Mouse (Mus musculus) liver, embryonic 16.5 days (tissue): Measurements from ENCODE around the gene Cnrip1. TPM values are rescaled to one million over a fixed set of nuclear protein-coding genes. Genes with fewer than 3 reads are reported as not detected.

Source experiments
- ATAC-seq: fragments of 200-750 bp; cut with Nextera tagmentation; 2 replicates; pipeline ENCODE4 v1.8.0; 2017; ENCODE audit warnings: low read depth, mild to moderate bottlenecking, moderate number of reproducible peaks, moderate library complexity
- H3K27ac ChIP-seq: fragments of 300-500 bp; sonication (generic); 2 replicates; pipeline ENCODE4 v1.5.1; 2014; ENCODE audit warnings: mild to moderate bottlenecking, low read length
- H3K27me3 ChIP-seq: fragments of 300-500 bp; sonication (generic); 2 replicates; pipeline ENCODE4 v1.6.1; 2014; ENCODE audit warnings: low read depth, low read length, mixed read lengths; ENCODE audit not compliant: control insufficient read depth, insufficient read depth
- H3K36me3 ChIP-seq: fragments of 300-500 bp; sonication (generic); 2 replicates; pipeline ENCODE4 v1.6.1; 2014; ENCODE audit warnings: mild to moderate bottlenecking; ENCODE audit not compliant: control insufficient read depth, insufficient read depth
- H3K4me1 ChIP-seq: fragments of 300-500 bp; sonication (generic); 2 replicates; pipeline ENCODE4 v1.6.1; 2014; ENCODE audit warnings: low read depth, low read length, mixed read lengths; ENCODE audit not compliant: control insufficient read depth
- H3K4me2 ChIP-seq: fragments of 300-500 bp; sonication (generic); 2 replicates; pipeline ENCODE4 v1.6.1; 2014; ENCODE audit warnings: low read depth, low read length, mixed read lengths
- H3K4me3 ChIP-seq: fragments of 300-500 bp; sonication (generic); 2 replicates; pipeline ENCODE4 v1.5.1; 2014; ENCODE audit warnings: low read depth, mild to moderate bottlenecking, low read length
- H3K9ac ChIP-seq: fragments of 300-500 bp; sonication (generic); 2 replicates; pipeline ENCODE4 v1.6.1; 2014; ENCODE audit warnings: low read depth, low read length
- H3K9me3 ChIP-seq: fragments of 300-500 bp; sonication (generic); replicated peaks from 2 replicates; pipeline ENCODE4 v1.6.1; 2016; ENCODE audit warnings: low read length; ENCODE audit not compliant: control insufficient read depth
- WGBS: fragments of 180-500 bp; shearing (Covaris S2); extraction: QIAGEN DNeasy Blood & Tissue Kit; methylation state at CpG from one replicate; pipeline ENCODE4 v1.1.7; 2014; ENCODE audit not compliant: insufficient replicate concordance; 5-methylcytosine and 5-hydroxymethylcytosine counted together
- polyA plus RNA-seq: library from polyadenylated mRNA; unstranded; fragments of >200 nt; fragmentation: Nextera tagmentation; extraction: Ambion mirVana; gene quantifications from 2 replicates; pipeline ENCODE4 v1.2.1, GENCODE M21; 2015

Cnrip1 gene
- polyA plus RNA-seq, 1 experiment from 2014 or later: 3.0 TPM

GRCm38 (mm10) chr11:17083455-17083854 is 32.1 kb downstream of the Cnrip1 start:
- H3K27me3 ChIP-seq: no peaks in the 10 kb centered on the region
- H3K9me3 ChIP-seq: no peaks in the 10 kb centered on the region
- 77% methylated on average over 3 of the region's 3 CpGs for WGBS
- H3K4me3 ChIP-seq: no peak overlapping the region
- no peak for ATAC-seq
- H3K36me3 ChIP-seq: no peaks in the 10 kb centered on the region
- H3K27ac ChIP-seq: no peak overlapping the region
- no peaks in the 10 kb centered on the region for H3K4me1 ChIP-seq
- no peak overlapping the region for H3K4me2 ChIP-seq
- H3K9ac ChIP-seq: no peak overlapping the region

GRCm38 (mm10) chr11:17083866-17084265 is 32.5 kb downstream of the Cnrip1 start:
- 55% methylated on average over 1 of the region's 1 CpGs for WGBS
- H3K27ac ChIP-seq: no peak overlapping the region
- H3K36me3 ChIP-seq: no peaks in the 10 kb centered on the region
- no peaks in the 10 kb centered on the region for H3K9me3 ChIP-seq
- no peak overlapping the region for H3K4me3 ChIP-seq
- no peak overlapping the region for H3K4me2 ChIP-seq
- ATAC-seq: no peak
- H3K9ac ChIP-seq: no peak overlapping the region
- H3K27me3 ChIP-seq: no peaks in the 10 kb centered on the region
- no peaks in the 10 kb centered on the region for H3K4me1 ChIP-seq

DNA sequence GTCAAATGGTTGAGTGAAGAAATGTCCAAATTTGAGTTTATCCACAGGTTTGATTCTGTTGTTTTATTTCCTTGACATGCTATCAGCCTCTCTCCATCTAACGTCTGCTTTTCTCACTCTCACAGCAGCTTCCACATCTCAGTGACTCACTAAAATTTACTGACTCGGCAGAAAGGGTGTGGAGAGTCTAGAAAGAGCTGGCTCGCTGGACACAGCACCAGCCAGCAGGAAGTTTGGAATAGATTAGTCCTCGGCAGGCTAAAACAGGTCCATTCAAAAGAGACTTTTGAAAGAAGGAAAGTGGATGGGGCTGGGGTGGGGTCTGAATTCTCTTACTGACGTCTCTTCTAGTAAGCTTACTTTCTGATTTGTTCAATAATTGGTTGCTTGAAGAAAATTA is 34.7 kb downstream of the Cnrip1 start:
- WGBS: 20% methylated on average over 5 of the region's 5 CpGs
- Histone ChIP-seq H3K9me3 (no peaks in the 10 kb centered on the region), H3K4me3 (no peak overlapping the region), H3K4me1 (no peaks in the 10 kb centered on the region), H3K36me3 (no peaks in the 10 kb centered on the region), H3K4me2 (no peak overlapping the region), H3K9ac (no peak overlapping the region), H3K27me3 (no peaks in the 10 kb centered on the region), H3K27ac (no peak overlapping the region)
- ATAC-seq: peak; percentile 32; the same call in 1 of the 2 replicates

- Histone ChIP-seq H3K4me1 (no peaks in the 10 kb centered on the region), H3K36me3 (no peaks in the 10 kb centered on the region), H3K4me3 (no peak overlapping the region), H3K4me2 (no peak overlapping the region), H3K9me3 (no peaks in the 10 kb centered on the region), H3K27ac (no peak overlapping the region), H3K27me3 (no peaks in the 10 kb centered on the region), H3K9ac (no peak overlapping the region)
- WGBS: 71% methylated on average over 5 of the region's 5 CpGs
- ATAC-seq: no peak
Observed at GRCm38 (mm10) chr11:17106936-17107335, 55.5 kb downstream of the Cnrip1 start.

DNA sequence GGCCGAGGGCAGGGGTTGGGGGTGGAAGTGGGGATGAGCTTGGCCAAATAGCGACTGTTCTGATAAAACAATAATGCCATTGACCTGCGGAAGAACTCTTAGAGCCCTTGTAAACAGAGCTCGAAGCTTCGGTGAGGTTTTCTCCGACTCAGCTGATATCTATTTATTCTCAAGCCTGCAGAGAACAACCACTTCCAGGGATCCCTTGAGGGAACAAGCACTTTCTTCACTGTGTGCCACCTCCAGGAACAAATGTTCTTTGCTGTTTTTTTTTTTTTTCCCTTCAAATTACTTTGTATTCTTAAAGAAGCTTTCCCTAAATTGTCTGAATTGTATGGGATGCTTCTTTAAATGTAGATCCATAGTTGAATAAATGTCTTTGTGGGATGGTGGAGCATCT is 56.0 kb downstream of the Cnrip1 start:
- no peaks in the 10 kb centered on the region for H3K4me1 ChIP-seq
- no peak overlapping the region for H3K9ac ChIP-seq
- H3K9me3 ChIP-seq: no peaks in the 10 kb centered on the region
- no peak for ATAC-seq
- no peak overlapping the region for H3K4me3 ChIP-seq
- no peaks in the 10 kb centered on the region for H3K27me3 ChIP-seq
- no peak overlapping the region for H3K4me2 ChIP-seq
- H3K27ac ChIP-seq: no peak overlapping the region
- 63% methylated on average over 6 of the region's 6 CpGs for WGBS
- no peaks in the 10 kb centered on the region for H3K36me3 ChIP-seq

DNA sequence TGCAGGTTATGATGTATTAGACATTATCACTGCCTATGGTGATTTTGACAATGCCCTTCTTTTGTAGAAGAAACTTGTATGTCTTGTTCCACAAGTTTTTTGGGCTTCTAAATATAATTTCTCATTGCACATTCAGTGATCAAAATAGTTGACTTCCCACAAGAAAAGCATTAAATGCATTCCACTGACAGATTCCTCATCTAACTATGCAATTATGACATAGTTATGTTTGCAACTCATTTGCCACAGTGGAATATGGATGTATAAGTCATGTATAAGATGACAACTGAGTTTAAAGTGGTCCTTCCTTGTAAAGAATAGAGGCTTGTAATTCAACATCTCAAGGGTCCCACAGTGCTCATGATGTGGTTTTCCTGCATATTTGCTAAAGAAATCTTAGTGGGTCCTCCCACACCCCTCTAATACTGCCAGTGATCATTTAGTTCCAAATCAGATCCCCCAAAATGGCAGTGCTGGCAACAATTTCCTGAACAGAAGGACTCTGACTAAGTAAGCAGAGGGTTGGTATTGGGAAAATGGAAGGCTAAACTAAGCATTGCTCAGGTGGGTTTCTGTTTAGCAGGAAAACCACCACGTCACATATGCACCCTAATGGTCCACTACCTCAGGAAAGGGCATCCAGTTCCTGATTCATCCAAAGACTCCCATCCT is 61.2 kb downstream of the Cnrip1 start:
- 30% methylated on average over 1 of the region's 1 CpGs for WGBS
- H3K27ac ChIP-seq: no peak overlapping the region
- no peaks in the 10 kb centered on the region for H3K36me3 ChIP-seq
- no peak overlapping the region for H3K4me3 ChIP-seq
- no peaks in the 10 kb centered on the region for H3K27me3 ChIP-seq
- no peaks in the 10 kb centered on the region for H3K9me3 ChIP-seq
- H3K4me1 ChIP-seq: no peaks in the 10 kb centered on the region
- H3K9ac ChIP-seq: no peak overlapping the region
- no peak overlapping the region for H3K4me2 ChIP-seq
- no peak for ATAC-seq

DNA sequence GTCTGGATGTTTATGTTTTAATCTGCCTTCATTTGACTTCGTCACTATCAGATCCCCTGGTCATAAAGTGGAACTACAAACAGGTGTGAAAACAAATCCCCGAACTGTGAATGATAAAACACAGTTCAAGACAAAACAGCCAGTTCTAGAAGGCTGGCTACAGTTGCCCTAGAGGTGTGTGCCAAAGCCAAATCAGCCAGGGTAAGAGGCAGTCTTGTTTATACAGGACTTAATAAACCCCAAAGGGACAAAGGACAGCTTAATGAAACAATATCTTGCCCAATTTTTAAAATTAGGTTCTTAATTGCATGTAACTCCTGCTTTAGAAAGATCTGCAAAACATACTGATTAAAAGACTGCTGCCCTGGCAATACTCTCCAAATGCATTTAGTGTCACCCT is 75.0 kb downstream of the Cnrip1 start:
- Histone ChIP-seq H3K27ac (no peak overlapping the region), H3K36me3 (no peaks in the 10 kb centered on the region), H3K4me1 (no peaks in the 10 kb centered on the region), H3K9me3 (no peaks in the 10 kb centered on the region), H3K27me3 (no peaks in the 10 kb centered on the region), H3K4me2 (no peak overlapping the region), H3K4me3 (no peak overlapping the region), H3K9ac (no peak overlapping the region)
- ATAC-seq: no peak
- 47% methylated on average over 2 of the region's 2 CpGs for WGBS

Other genes starting within 250 kb of the Cnrip1 start
- 1.5 and 1.9 TPM in 2 replicates for gene Fbxo48, start 100.2 kb upstream of the Cnrip1 start, polyA plus RNA-seq
- gene Plek, start 795 bp downstream of the Cnrip1 start, polyA plus RNA-seq: 17.6 and 18.3 TPM in 2 replicates
- 25.0 and 26.6 TPM in 2 replicates for gene Ppp3r1, start 107.7 kb downstream of the Cnrip1 start, polyA plus RNA-seq
- 7.9 and 9.4 TPM in 2 replicates for gene Wdr92, start 130.5 kb downstream of the Cnrip1 start, polyA plus RNA-seq
- gene Pno1, start 160.0 kb downstream of the Cnrip1 start, polyA plus RNA-seq: 21.5 and 28.5 TPM in 2 replicates
- gene C1d, start 206.0 kb downstream of the Cnrip1 start, polyA plus RNA-seq: 34.4 and 41.2 TPM in 2 replicates